ENCODE assay signal across 18 mouse cellular contexts in the genomic region with DNA sequence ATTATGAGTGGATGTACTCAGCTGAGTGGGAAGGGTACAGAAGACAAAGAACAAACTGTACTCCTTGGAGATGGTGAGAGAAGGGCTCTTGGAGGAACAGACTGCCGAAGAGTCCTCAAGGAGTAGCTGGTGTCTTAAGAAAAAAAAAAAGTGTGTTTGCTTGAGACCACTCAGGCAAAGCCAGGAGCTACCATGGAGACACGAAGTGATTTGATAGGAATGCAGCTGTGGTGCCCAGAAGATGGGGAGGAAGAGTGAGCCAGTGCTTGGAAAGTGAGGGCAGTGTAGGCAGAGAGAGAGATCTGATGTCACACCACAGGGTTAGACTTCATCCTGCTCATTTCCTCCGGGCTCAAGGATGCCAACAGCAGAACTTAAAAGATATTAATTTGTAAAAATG.
"Had no signal": no experiment of that assay in that cellular context is flagged by ENCODE, and none has a peak within 500 bp of the region (broad histone marks: within the 10 kb centered on the region; RNA-seq: fewer than 3 reads in every experiment).

No protein-coding gene starts in this region.

- H3K9me3 ChIP-seq: midbrain, embryonic 13.5 days; neural tube, embryonic 13.5 days; stomach, embryonic 15.5 days had no signal

- H3K4me2 ChIP-seq: lung, embryonic 14.5 days; midbrain, embryonic 11.5 days; midbrain, embryonic 13.5 days; neural tube, embryonic 13.5 days; stomach, embryonic 15.5 days had no signal

- H3K4me3 ChIP-seq: midbrain, embryonic 13.5 days; myocyte; neural tube, embryonic 13.5 days; stomach, embryonic 15.5 days had no signal

- DNase-seq: lung, adult 18-20 months; lung, embryonic 14.5 days; lung, postnatal 10 days; lung, postnatal 4 days; retina, postnatal 1 day; right cerebral cortex, adult 18-20 months; right cerebral cortex, postnatal 25 days; right cerebral cortex, postnatal 4 days; thymus, adult 2 months; thymus, postnatal 25 days; thymus, postnatal 4 days had no signal

- H3K27ac ChIP-seq: liver, embryonic 14.5 days; midbrain, embryonic 13.5 days; neural tube, embryonic 13.5 days; stomach, embryonic 15.5 days; stomach, postnatal 0 days had no signal

- ATAC-seq: midbrain, embryonic 13.5 days had no signal

- H3K27me3 ChIP-seq: neural tube, embryonic 13.5 days; stomach, embryonic 15.5 days had no signal

- H3K9ac ChIP-seq: liver, embryonic 14.5 days; lung, embryonic 14.5 days; midbrain, embryonic 13.5 days; neural tube, embryonic 13.5 days; stomach, embryonic 15.5 days had no signal

- H3K36me3 ChIP-seq: midbrain, embryonic 13.5 days; neural tube, embryonic 13.5 days; stomach, embryonic 15.5 days had no signal
